Mouse (Mus musculus): ENCODE data around the gene Vmn1r236.
A peak's percentile ranks its signal among the peaks of the same experiment; 100 is the strongest.

GRCm38 (mm10) chr17:21272103-21272502, 10.6 kb upstream of the Vmn1r236 start:
- peak; percentile 66 for TF ChIP-seq CTCF (IDR thresholded peaks at IDR 0.05)
- TF ChIP-seq EP300 (IDR thresholded peaks at IDR 0.05) = no peak

All from lung, postnatal 0 days (tissue).